9 mouse cellular contexts compared by ENCODE assay signal in the genomic region with DNA sequence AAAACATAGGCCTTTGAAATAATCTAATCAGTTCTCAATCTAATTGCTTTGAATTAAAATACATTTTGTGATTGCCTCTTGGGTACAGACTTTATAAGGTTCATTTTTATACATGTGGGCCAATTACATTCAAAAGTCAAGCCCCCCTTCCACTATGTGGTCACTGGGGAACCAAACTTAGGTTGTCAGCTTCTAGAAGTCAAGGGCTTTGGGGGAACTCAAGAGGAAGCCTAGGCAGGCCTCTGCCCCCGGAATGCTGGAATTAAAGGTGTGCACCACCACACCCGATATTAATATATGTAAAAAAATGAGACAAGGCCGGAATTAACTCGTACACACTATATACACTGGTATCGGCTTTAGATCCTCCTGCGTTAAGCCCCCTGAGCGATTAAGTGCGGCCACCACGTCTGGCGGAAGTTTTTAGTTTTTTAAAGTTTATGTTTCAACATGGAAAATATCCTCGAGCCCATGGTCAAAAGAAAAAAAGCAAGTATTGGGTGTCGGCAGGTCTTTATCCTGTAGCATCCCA. TPM values are rescaled to one million over a fixed set of nuclear protein-coding genes. Genes with fewer than 3 reads are reported as not detected.
A peak's percentile ranks its signal among the peaks of the same experiment; 100 is the strongest.
DNase-seq lines count a peak whose midpoint lies in the region; ATAC-seq and TF ChIP-seq lines count a peak whose summit lies in the region.
"Had no signal": no experiment of that assay in that cellular context is flagged by ENCODE, and none has a peak within 500 bp of the region (broad histone marks: within the 10 kb centered on the region; RNA-seq: fewer than 3 reads in every experiment).

No protein-coding gene starts in this region.

- TF ChIP-seq POLR2A in ES-Bruce4 (IDR thresholded peaks at IDR 0.05; ENCODE audit: insufficient read depth, low read length), result no peak

- H3K4me2 ChIP-seq in heart, embryonic 13.5 days, result peak overlapping the region; percentile 87
- H3K4me2 ChIP-seq in forebrain, postnatal 0 days (ENCODE audit: low read depth), result peak overlapping the region; percentile 94
- H3K4me2 ChIP-seq in liver, postnatal 0 days (ENCODE audit: low read depth, low read length), result peak overlapping the region; percentile 80

- peak overlapping the region; percentile 98 for H3K27ac ChIP-seq in heart, embryonic 13.5 days (replicated peaks)
- H3K27ac ChIP-seq in ES-Bruce4 (ENCODE audit: insufficient read depth, low read length), result peak overlapping the region; percentile 70
- peak overlapping the region; percentile 11; the same call in 1 of the 2 replicates for H3K27ac ChIP-seq in forebrain, postnatal 0 days (ENCODE audit: low read depth, low read length)
- peak overlapping the region; percentile 99 for H3K27ac ChIP-seq in liver, postnatal 0 days (ENCODE audit: low read depth)

- ATAC-seq in heart, embryonic 13.5 days (ENCODE audit: extremely low read depth, insufficient number of reproducible peaks, low FRiP score, low TSS enrichment), result no peak
- no peak for ATAC-seq in forebrain, postnatal 0 days
- ATAC-seq in liver, postnatal 0 days, result no peak

- DNase-seq in heart, postnatal 36 days, result no peak
- no peak for DNase-seq in forebrain, postnatal 0 days
- no peak for DNase-seq in liver, postnatal 0 days
- DNase-seq in layer of hippocampus, postnatal 36 days, result no peak
- no peak for DNase-seq in thymus, postnatal 14 days
- DNase-seq in ovary, adult 18-20 months (ENCODE audit: low spot score), result no peak

- peaks cover 14% of the 10 kb centered on the region for H3K36me3 ChIP-seq in heart, embryonic 13.5 days
- peaks cover 47% of the 10 kb centered on the region for H3K36me3 ChIP-seq in ES-Bruce4 (ENCODE audit: control insufficient read depth, insufficient read depth, low read length, poor library complexity, severe bottlenecking)
- no peaks in the 10 kb centered on the region for H3K36me3 ChIP-seq in forebrain, postnatal 0 days (ENCODE audit: insufficient read depth)
- peaks cover 23% of the 10 kb centered on the region for H3K36me3 ChIP-seq in liver, postnatal 0 days (replicated peaks; ENCODE audit: insufficient read depth, low read length)

- H3K27me3 ChIP-seq in heart, embryonic 13.5 days (replicated peaks), result no peaks in the 10 kb centered on the region
- no peaks in the 10 kb centered on the region for H3K27me3 ChIP-seq in ES-Bruce4 (ENCODE audit: control insufficient read depth, insufficient read depth, low read length, poor library complexity, severe bottlenecking)
- H3K27me3 ChIP-seq in forebrain, postnatal 0 days (ENCODE audit: insufficient read depth, low read length), result no peaks in the 10 kb centered on the region
- H3K27me3 ChIP-seq in liver, postnatal 0 days (ENCODE audit: insufficient read depth, low read length), result no peaks in the 10 kb centered on the region

- no peaks in the 10 kb centered on the region for H3K9me3 ChIP-seq in heart, embryonic 13.5 days
- no peaks in the 10 kb centered on the region for H3K9me3 ChIP-seq in ES-Bruce4 (replicated peaks; ENCODE audit: control insufficient read depth, insufficient read depth, low read length, poor library complexity, severe bottlenecking)
- no peaks in the 10 kb centered on the region for H3K9me3 ChIP-seq in forebrain, postnatal 0 days (ENCODE audit: low read length)
- no peaks in the 10 kb centered on the region for H3K9me3 ChIP-seq in liver, postnatal 0 days (ENCODE audit: low read length)

- TF ChIP-seq EP300 in ES-Bruce4 (IDR thresholded peaks at IDR 0.05; ENCODE audit: insufficient read depth, low read depth, low read length), result no peak
- TF ChIP-seq EP300 in liver, postnatal 0 days (IDR thresholded peaks at IDR 0.05; ENCODE audit: low read depth), result no peak

- intact Hi-C loops in heart, postnatal 36 days (cut with DNase I), result loop anchor here (10.0 kb wide), 1 partner anchor 499 kb away; a partner anchor contains a TSS

- no peak for TF ChIP-seq CTCF in ES-Bruce4 (IDR thresholded peaks at IDR 0.05; ENCODE audit: low read depth, low read length)
- no peak for TF ChIP-seq CTCF in forebrain, postnatal 0 days (IDR thresholded peaks at IDR 0.05; ENCODE audit: low read depth)
- TF ChIP-seq CTCF in liver, postnatal 0 days (IDR thresholded peaks at IDR 0.05; ENCODE audit: low read depth), result no peak

- H3K9ac ChIP-seq in heart, embryonic 13.5 days, result peak overlapping the region; percentile 92
- peak overlapping the region; percentile 84 for H3K9ac ChIP-seq in ES-Bruce4 (ENCODE audit: low read depth, poor library complexity, severe bottlenecking)
- H3K9ac ChIP-seq in forebrain, postnatal 0 days, result peak overlapping the region; percentile 55; the same call in 1 of the 2 replicates
- H3K9ac ChIP-seq in liver, postnatal 0 days (replicated peaks), result peak overlapping the region; percentile 86

- peaks cover 64% of the 10 kb centered on the region for H3K4me1 ChIP-seq in heart, embryonic 13.5 days
- peaks cover 1% of the 10 kb centered on the region for H3K4me1 ChIP-seq in ES-Bruce4 (ENCODE audit: control insufficient read depth, insufficient read depth, low read length)
- peaks cover 8% of the 10 kb centered on the region for H3K4me1 ChIP-seq in forebrain, postnatal 0 days (ENCODE audit: insufficient read depth)
- peaks cover 39% of the 10 kb centered on the region for H3K4me1 ChIP-seq in liver, postnatal 0 days (ENCODE audit: insufficient read depth)

- peak overlapping the region; percentile 80 for H3K4me3 ChIP-seq in heart, embryonic 13.5 days
- H3K4me3 ChIP-seq in ES-Bruce4 (ENCODE audit: low read depth, low read length), result peak overlapping the region; percentile 85
- peak overlapping the region; percentile 43 for H3K4me3 ChIP-seq in forebrain, postnatal 0 days (ENCODE audit: low read depth, low read length)
- peak overlapping the region; percentile 80 for H3K4me3 ChIP-seq in liver, postnatal 0 days (ENCODE audit: low read depth, low read length)

- WGBS in heart, embryonic 13.5 days, result 2% methylated on average over 12 of the region's 12 CpGs
- 2% methylated on average over 12 of the region's 12 CpGs for WGBS in forebrain, postnatal 0 days
- 1% methylated on average over 12 of the region's 12 CpGs for WGBS in liver, postnatal 0 days (ENCODE audit: insufficient replicate concordance)

RNA-seq across cellular contexts. Expression of a gene that starts 16.1 kb away (rescaled TPM):
- polyA plus RNA-seq in heart, embryonic 13.5 days (2015; fragmentation: Nextera tagmentation; extraction: Ambion mirVana), result 440 and 506 TPM in 2 replicates
- 100 to 1,000 TPM; 190 to 198 TPM for total RNA-seq in heart, postnatal 36 days (2021)
- polyA plus RNA-seq in ES-Bruce4 (2011; ENCODE audit: insufficient read depth, insufficient read length, low read depth, missing spikeins), result 1,007 and 1,035 TPM in 2 replicates
- 236 TPM in 2 replicates for total RNA-seq in forebrain, postnatal 0 days (2014; rRNA removed)
- 216 and 225 TPM in 2 replicates for polyA plus RNA-seq in forebrain, postnatal 0 days (2015; fragmentation: Nextera tagmentation; extraction: Ambion mirVana)
- polyA plus RNA-seq in liver, postnatal 0 days (2015; fragmentation: Nextera tagmentation; extraction: Ambion mirVana), result 264 and 270 TPM in 2 replicates
- total RNA-seq in layer of hippocampus, postnatal 36 days (2021), result 100 to 1,000 TPM; 124 to 148 TPM

RNA-seq across cellular contexts. Expression of a gene that starts 21.2 kb away (rescaled TPM):
- 1.9 and 2.5 TPM in 2 replicates for polyA plus RNA-seq in heart, embryonic 13.5 days (2015; fragmentation: Nextera tagmentation; extraction: Ambion mirVana)
- not detected for total RNA-seq in heart, postnatal 36 days (2021)
- not detected in 2 replicates for polyA plus RNA-seq in ES-Bruce4 (2011; ENCODE audit: insufficient read depth, insufficient read length, low read depth, missing spikeins)
- total RNA-seq in forebrain, postnatal 0 days (2014; rRNA removed), result not detected in 2 replicates
- polyA plus RNA-seq in forebrain, postnatal 0 days (2015; fragmentation: Nextera tagmentation; extraction: Ambion mirVana), result 0.33 and 0.47 TPM in 2 replicates
- polyA plus RNA-seq in liver, postnatal 0 days (2015; fragmentation: Nextera tagmentation; extraction: Ambion mirVana), result 0.20 TPM in 1 of 2 replicates, not detected in the other
- total RNA-seq in layer of hippocampus, postnatal 36 days (2021), result not detected
- total RNA-seq: neutrophil, adult 5-6 weeks had no signal

RNA-seq across cellular contexts. Expression of a gene that starts 54.4 kb away (rescaled TPM):
- polyA plus RNA-seq in heart, embryonic 13.5 days (2015; fragmentation: Nextera tagmentation; extraction: Ambion mirVana), result 2.0 and 2.1 TPM in 2 replicates
- total RNA-seq in heart, postnatal 36 days (2021), result under 1 TPM; 0.19 to 0.24 TPM
- 8.8 and 9.4 TPM in 2 replicates for polyA plus RNA-seq in ES-Bruce4 (2011; ENCODE audit: insufficient read depth, insufficient read length, low read depth, missing spikeins)
- 24.2 and 24.8 TPM in 2 replicates for total RNA-seq in forebrain, postnatal 0 days (2014; rRNA removed)
- polyA plus RNA-seq in forebrain, postnatal 0 days (2015; fragmentation: Nextera tagmentation; extraction: Ambion mirVana), result 16.2 and 16.5 TPM in 2 replicates
- 0.86 and 1.1 TPM in 2 replicates for polyA plus RNA-seq in liver, postnatal 0 days (2015; fragmentation: Nextera tagmentation; extraction: Ambion mirVana)
- total RNA-seq in layer of hippocampus, postnatal 36 days (2021), result 10 to 100 TPM; 30.9 to 37.9 TPM

Comparison
In these comparisons a context has a peak if more than half of its experiments do, and no peak if none do; other contexts are left out.
1. H3K27ac ChIP-seq: peak in every context shown above with its lines; median percentile 99 in liver, postnatal 0 days; 98 in heart, embryonic 13.5 days; 70 in ES-Bruce4; 11 in forebrain, postnatal 0 days.